Mouse (Mus musculus) lung, postnatal 25 days (tissue): Measurements from ENCODE around the gene Trim17.

ENCODE experiments used
- DNase-seq: peaks from one replicate; pipeline ENCODE4 v3.0.0; 2022; ENCODE audit warnings: low spot score

Gene Trim17

GRCm38 (mm10) chr11:58993091-58993670 is 38.7 kb downstream of the Trim17 start:
- no peak for DNase-seq

- peak; percentile 67 for DNase-seq
Measured at GRCm38 (mm10) chr11:58994337-58994826, 39.9 kb downstream of the Trim17 start.

- no peak for DNase-seq
Measured at GRCm38 (mm10) chr11:58995061-58995806, 40.7 kb downstream of the Trim17 start.

DNA sequence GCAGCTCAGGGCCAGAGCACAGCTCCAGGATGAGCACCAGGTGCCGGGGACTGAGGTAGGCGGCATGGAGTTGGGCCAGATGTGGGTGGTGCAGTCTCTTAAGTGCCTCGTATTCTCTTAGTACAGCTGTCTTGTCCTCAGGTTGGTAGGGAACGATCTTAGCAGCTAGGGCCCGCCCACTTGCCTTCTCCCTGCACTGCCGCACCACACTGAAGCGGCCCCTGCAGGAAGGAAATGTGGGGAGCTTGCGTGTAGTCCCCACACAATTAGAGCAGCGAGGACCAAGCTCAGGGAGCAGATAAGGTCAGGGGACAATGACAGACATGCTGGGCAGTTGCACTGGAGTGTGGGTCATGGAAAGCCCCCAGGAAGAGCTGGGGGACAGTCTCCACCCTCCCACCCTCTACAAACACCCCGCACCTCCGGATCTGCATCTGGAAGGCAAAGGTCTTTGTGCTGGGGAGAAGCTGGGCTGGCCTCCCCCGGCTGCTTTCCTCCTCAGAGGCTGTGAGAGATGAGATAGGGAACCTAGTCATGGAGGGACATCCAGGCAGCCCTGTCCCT is 41.4 kb downstream of the Trim17 start:
- DNase-seq, result peak; percentile 34

DNA sequence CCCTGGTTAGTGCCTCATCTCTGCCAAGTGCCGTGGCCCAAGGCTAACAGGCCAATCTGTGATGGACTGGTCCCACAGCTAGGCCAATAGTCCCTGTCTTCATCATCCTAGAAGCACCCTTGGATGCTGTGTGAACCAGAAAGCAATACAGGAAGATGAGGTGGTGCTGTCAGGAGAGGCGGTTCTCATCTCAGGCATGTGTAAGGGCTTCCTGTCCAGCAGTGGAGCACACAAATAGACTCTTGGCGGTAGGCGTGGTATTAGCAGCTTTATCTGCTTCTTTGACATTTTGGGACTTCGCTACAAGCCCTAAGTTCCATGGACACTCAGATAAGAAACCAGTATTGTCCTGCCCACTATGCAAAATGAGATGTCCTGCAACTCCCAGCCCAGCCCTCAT is 43.1 kb downstream of the Trim17 start:
- DNase-seq, result no peak

DNA sequence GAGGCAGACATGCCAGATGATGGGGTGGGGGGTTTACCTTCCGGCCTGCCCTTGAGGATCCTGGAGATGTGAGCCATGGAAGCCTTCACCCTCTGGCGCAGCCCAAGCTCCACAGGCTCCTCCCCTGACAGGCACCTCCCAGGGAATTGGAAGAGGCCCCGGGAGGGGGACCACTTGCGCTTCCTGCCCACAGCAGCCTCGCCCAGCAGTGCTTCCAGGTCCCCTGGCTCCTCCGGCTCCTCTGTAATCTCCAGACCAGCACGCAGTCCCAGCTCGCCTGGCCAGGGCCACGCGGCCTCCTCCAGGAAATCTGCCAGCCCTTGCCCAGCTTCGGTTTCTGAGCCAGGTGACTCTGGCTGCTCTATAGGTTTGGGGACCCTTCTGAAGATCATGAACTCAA is 44.7 kb downstream of the Trim17 start:
- peak; percentile 28 for DNase-seq

- DNase-seq, result no peak
Measured at GRCm38 (mm10) chr11:58999830-59000229, 45.3 kb downstream of the Trim17 start.

GRCm38 (mm10) chr11:59000635-59001034 is 46.1 kb downstream of the Trim17 start:
- no peak for DNase-seq

DNA sequence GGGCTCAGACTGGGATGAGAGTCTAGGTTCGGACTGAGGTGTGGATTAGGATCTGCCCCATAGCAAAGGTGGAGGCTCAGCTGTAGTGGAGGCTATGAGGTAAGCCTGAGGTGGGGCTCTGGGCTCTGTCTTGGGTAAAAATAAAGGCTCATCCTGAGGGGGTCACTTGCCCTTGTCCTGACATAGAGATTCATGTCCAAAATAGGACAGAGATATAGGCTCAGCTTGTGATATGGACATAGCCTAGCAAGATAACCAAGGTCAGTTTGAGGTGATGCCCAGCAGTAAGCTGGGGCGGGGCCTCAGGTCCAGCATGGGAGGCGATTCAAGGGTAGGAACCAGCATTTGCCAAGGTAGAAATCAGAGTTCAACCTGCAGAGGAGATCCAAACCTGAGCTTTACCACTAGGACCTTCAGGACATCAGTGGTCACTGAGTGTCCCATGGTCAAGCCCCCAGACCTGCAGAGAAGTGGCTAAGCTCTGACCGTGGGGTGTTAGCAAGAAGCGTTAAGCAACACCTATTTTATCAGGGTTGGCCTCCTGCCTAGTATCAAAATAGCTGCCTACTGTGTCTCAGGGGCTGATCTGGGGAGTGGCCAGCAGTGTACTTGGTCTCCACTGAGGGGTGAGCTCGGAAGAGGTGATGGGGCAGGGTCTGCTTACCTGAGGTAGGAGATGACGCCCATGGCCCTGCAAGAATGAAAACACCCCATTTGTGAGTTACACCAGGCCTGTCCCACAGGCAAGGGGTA is 48.0 kb downstream of the Trim17 start:
- DNase-seq, result no peak

GRCm38 (mm10) chr11:59015052-59015451 is 60.6 kb downstream of the Trim17 start:
- peak; percentile 21 for DNase-seq
